Mouse (Mus musculus): ENCODE results near the gene Trim71. TPM values are rescaled to one million over a fixed set of nuclear protein-coding genes. Genes with fewer than 3 reads are reported as not detected.

The Trim71 gene
- polyA plus RNA-seq (2012; rRNA removed; ENCODE audit: low replicate concordance) = not detected in 2 replicates

GRCm38 (mm10) chr9:114563761-114564606 lies at the start of gene Trim71:
Gene Trim71, minus strand, starts transcription at chr9:114564369.

GRCm38 (mm10) chr9:114515364-114515763 lies 48.8 kb downstream of the Trim71 start, which contains the start of gene C130032M10Rik:
Gene C130032M10Rik, plus strand, starts transcription at chr9:114515697.

GRCm38 (mm10) chr9:114504816-114505215 lies 59.4 kb downstream of the Trim71 start, which contains the start of gene Ccr4:
Gene Ccr4, minus strand, starts transcription at chr9:114504916.

Other genes starting within 250 kb of the Trim71 start
- not detected in 2 replicates for gene Bcl2a1c, start 234.2 kb downstream of the Trim71 start, polyA plus RNA-seq (2012; rRNA removed; ENCODE audit: low replicate concordance)
- gene Crtap, start 173.7 kb downstream of the Trim71 start, polyA plus RNA-seq (2012; rRNA removed; ENCODE audit: low replicate concordance) = 27.8 and 33.4 TPM in 2 replicates
- 22.9 and 34.2 TPM in 2 replicates for gene Glb1, start 163.3 kb downstream of the Trim71 start, polyA plus RNA-seq (2012; rRNA removed; ENCODE audit: low replicate concordance)
- 2.1 and 4.9 TPM in 2 replicates for gene Tmppe, start 163.3 kb downstream of the Trim71 start, polyA plus RNA-seq (2012; rRNA removed; ENCODE audit: low replicate concordance)
- 0.19 and 0.26 TPM in 2 replicates for gene Ccr4, start 59.5 kb downstream of the Trim71 start, polyA plus RNA-seq (2012; rRNA removed; ENCODE audit: low replicate concordance)
- gene C130032M10Rik, start 48.7 kb downstream of the Trim71 start, polyA plus RNA-seq (2012; rRNA removed; ENCODE audit: low replicate concordance) = 0.23 TPM in 1 of 2 replicates, not detected in the other
- 10.3 and 11.2 TPM in 2 replicates for gene Cnot10, start 75.8 kb upstream of the Trim71 start, polyA plus RNA-seq (2012; rRNA removed; ENCODE audit: low replicate concordance)
- 11.2 and 13.3 TPM in 2 replicates for gene Dync1li1, start 124.4 kb upstream of the Trim71 start, polyA plus RNA-seq (2012; rRNA removed; ENCODE audit: low replicate concordance)
- 34.5 and 46.1 TPM in 2 replicates for gene Cmtm6, start 166.7 kb upstream of the Trim71 start, polyA plus RNA-seq (2012; rRNA removed; ENCODE audit: low replicate concordance)
- gene Cmtm7, start 217.5 kb upstream of the Trim71 start, polyA plus RNA-seq (2012; rRNA removed; ENCODE audit: low replicate concordance) = 96.6 and 104 TPM in 2 replicates